Mouse (Mus musculus) MEL (cell line): ENCODE results near the gene Dock9.

Experiments
- CHD2 ChIP-seq: IDR thresholded peaks from 2 replicates; pipeline ENCODE4 v1.6.1; 2011; ENCODE audit warnings: low read length, improper control_type of control experiment
- CTCF ChIP-seq, 3 experiments: IDR thresholded peaks in 2 of 3; conservative IDR thresholded peaks in 1 of 3; 2 replicates each; pipeline ENCODE4 v1.5.1; 2011 to 2012; ENCODE audit warnings: low read length in 3 of 3, low read depth in 2 of 3, mild to moderate bottlenecking in 2 of 3, improper control_type of control experiment in 1 of 3, inconsistent platforms in 1 of 3, mixed read lengths in 1 of 3, moderate library complexity in 1 of 3; ENCODE audit not compliant: control insufficient read depth in 1 of 3, insufficient read depth in 1 of 3, poor library complexity in 1 of 3, severe bottlenecking in 1 of 3
- POLR2A ChIP-seq, 2 experiments: IDR thresholded peaks; 2 replicates each; pipeline ENCODE4 v1.6.1; 2011 to 2012; ENCODE audit warnings: low read length in 2 of 2, mild to moderate bottlenecking in 2 of 2, control low read depth in 1 of 2, improper control_type of control experiment in 1 of 2, low read depth in 1 of 2, moderate library complexity in 1 of 2; ENCODE audit not compliant: control insufficient read depth in 1 of 2, insufficient read depth in 1 of 2, poor library complexity in 1 of 2
- TAL1 ChIP-seq: IDR thresholded peaks from 2 replicates; pipeline ENCODE4 v1.6.1; 2012; ENCODE audit warnings: mild to moderate bottlenecking, inconsistent platforms, low read length, moderate library complexity, mixed read lengths
- TBP ChIP-seq: IDR thresholded peaks from 2 replicates; pipeline ENCODE4 v1.8.0; 2011; ENCODE audit warnings: low read depth, low read length, improper control_type of control experiment
- USF1 ChIP-seq: IDR thresholded peaks from 2 replicates; pipeline ENCODE4 v1.6.1; 2014; ENCODE audit warnings: low read depth, mild to moderate bottlenecking, inconsistent platforms, low read length, improper control_type of control experiment, moderate library complexity
- ZKSCAN1 ChIP-seq: IDR thresholded peaks from 2 replicates; pipeline ENCODE4 v1.6.1; 2012; ENCODE audit warnings: low read depth, mild to moderate bottlenecking, inconsistent platforms, low read length, improper control_type of control experiment, moderate library complexity

GRCm38 (mm10) chr14:121705644-121706043 is 92.0 kb downstream of the Dock9 start:
- no peak for TF ChIP-seq ZKSCAN1
- TF ChIP-seq TBP: no peak
- TF ChIP-seq CTCF (IDR thresholded peaks at IDR 0.05 in 2 of 3, conservative IDR thresholded peaks at IDR 0.05 in 1 of 3; ENCODE audit: control insufficient read depth in 1 of 3, insufficient read depth in 1 of 3, low read depth in 2 of 3, low read length in 3 of 3, poor library complexity in 1 of 3, severe bottlenecking in 1 of 3): no peak
- TF ChIP-seq POLR2A (IDR thresholded peaks at IDR 0.05; ENCODE audit: control insufficient read depth in 1 of 2, insufficient read depth in 1 of 2, low read depth in 1 of 2, low read length in 2 of 2, poor library complexity in 1 of 2): no peak
- no peak for TF ChIP-seq CHD2
- no peak for TF ChIP-seq TAL1
- TF ChIP-seq USF1: no peak
